Mouse (Mus musculus): ENCODE results near the gene Adm2. TPM values are rescaled to one million over a fixed set of nuclear protein-coding genes. Genes with fewer than 3 reads are reported as not detected.

Adm2 gene
- polyA plus RNA-seq, 1 experiment from 2014 or later: 0.19 TPM

DNA sequence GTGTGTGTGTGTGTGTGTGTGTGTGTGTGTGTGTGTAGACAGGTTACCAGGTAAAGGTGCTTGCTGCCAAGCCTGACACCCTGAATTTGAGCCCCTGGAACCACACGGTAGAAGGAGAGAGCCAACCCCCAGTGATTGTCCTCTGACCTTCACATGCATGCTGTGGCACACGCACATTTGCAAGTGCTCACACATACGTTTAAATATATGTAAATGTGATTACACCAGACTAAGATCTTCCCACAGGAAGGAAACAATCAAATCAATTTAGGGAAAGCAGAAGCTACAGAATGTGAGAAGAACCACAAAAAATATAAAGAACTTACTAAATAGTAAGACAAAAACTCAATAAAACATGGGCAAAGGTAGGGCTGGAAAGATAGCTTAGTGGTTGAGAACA is 17.6 kb downstream of the Adm2 start:
- no peaks in the 10 kb centered on the region for H3K4me1 ChIP-seq (replicated peaks)
- no peak for ATAC-seq (replicated peaks; ENCODE audit: insufficient number of reproducible peaks, insufficient read depth, low FRiP score, low read depth)
- no peak overlapping the region for H3K27ac ChIP-seq
- no peak overlapping the region for H3K4me2 ChIP-seq
- no peak overlapping the region for H3K4me3 ChIP-seq
- H3K27me3 ChIP-seq: no peaks in the 10 kb centered on the region
- no peaks in the 10 kb centered on the region for H3K36me3 ChIP-seq
- no peak overlapping the region for H3K9ac ChIP-seq
- no peaks in the 10 kb centered on the region for H3K9me3 ChIP-seq (replicated peaks)
- WGBS: 70% methylated on average over 3 of the region's 3 CpGs

DNA sequence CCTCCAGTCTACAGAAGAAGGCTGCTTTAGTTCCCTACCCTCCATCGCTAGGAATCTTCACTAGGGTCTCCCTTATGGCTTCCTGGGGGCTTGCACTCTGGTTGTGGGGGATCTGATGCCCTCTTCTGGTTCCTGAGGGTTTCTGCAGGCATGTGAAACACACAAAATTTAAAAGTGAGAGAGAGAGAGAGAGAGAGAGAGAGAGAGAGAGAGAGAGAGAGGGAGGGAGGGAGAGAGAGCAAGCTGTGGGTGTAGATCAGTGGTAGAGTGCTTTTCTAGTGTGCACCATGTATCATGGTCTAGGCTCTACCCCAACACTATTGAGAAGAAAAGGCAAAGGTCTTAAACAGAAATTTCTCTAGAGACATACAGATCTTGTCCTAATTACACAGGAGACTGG is 19.2 kb downstream of the Adm2 start:
- Histone ChIP-seq H3K4me3 (no peak overlapping the region), H3K27ac (no peak overlapping the region), H3K9ac (no peak overlapping the region), H3K27me3 (no peaks in the 10 kb centered on the region), H3K36me3 (no peaks in the 10 kb centered on the region), H3K9me3 (replicated peaks) (no peaks in the 10 kb centered on the region), H3K4me2 (no peak overlapping the region), H3K4me1 (replicated peaks) (no peaks in the 10 kb centered on the region)
- 44% methylated on average over 1 of the region's 1 CpGs for WGBS
- no peak for ATAC-seq (replicated peaks; ENCODE audit: insufficient number of reproducible peaks, insufficient read depth, low FRiP score, low read depth)

- ATAC-seq (replicated peaks; ENCODE audit: insufficient number of reproducible peaks, insufficient read depth, low FRiP score, low read depth): no peak
- no peaks in the 10 kb centered on the region for H3K9me3 ChIP-seq (replicated peaks)
- H3K27ac ChIP-seq: no peak overlapping the region
- H3K9ac ChIP-seq: no peak overlapping the region
- no peak overlapping the region for H3K4me2 ChIP-seq
- H3K4me3 ChIP-seq: no peak overlapping the region
- no peaks in the 10 kb centered on the region for H3K36me3 ChIP-seq
- H3K27me3 ChIP-seq: no peaks in the 10 kb centered on the region
- 76% methylated on average over 3 of the region's 3 CpGs for WGBS
- H3K4me1 ChIP-seq (replicated peaks): no peaks in the 10 kb centered on the region
These were observed 20.8 kb downstream of the Adm2 start for GRCm38 (mm10) chr15:89343325-89343724.

GRCm38 (mm10) chr15:89350447-89350846 is 27.9 kb downstream of the Adm2 start:
- peaks cover 14% of the 10 kb centered on the region for H3K4me1 ChIP-seq (replicated peaks)
- no peak overlapping the region for H3K4me2 ChIP-seq
- no peaks in the 10 kb centered on the region for H3K27me3 ChIP-seq
- no peaks in the 10 kb centered on the region for H3K9me3 ChIP-seq (replicated peaks)
- H3K4me3 ChIP-seq: no peak overlapping the region
- WGBS: 78% methylated on average over 5 of the region's 5 CpGs
- no peak overlapping the region for H3K9ac ChIP-seq
- H3K36me3 ChIP-seq: peaks cover 36% of the 10 kb centered on the region
- H3K27ac ChIP-seq: peak overlapping the region; percentile 34; the same call in 1 of the 2 replicates
- ATAC-seq (replicated peaks; ENCODE audit: insufficient number of reproducible peaks, insufficient read depth, low FRiP score, low read depth): no peak

GRCm38 (mm10) chr15:89351302-89351701 is 28.8 kb downstream of the Adm2 start:
- Histone ChIP-seq H3K4me3 (no peak overlapping the region), H3K4me1 (replicated peaks) (peaks cover 15% of the 10 kb centered on the region), H3K9ac (no peak overlapping the region), H3K27ac (0 out of 2 replicates have a peak overlapping the region, but pooled peaks have one; percentile 34), H3K36me3 (peaks cover 36% of the 10 kb centered on the region), H3K27me3 (no peaks in the 10 kb centered on the region), H3K4me2 (no peak overlapping the region), H3K9me3 (replicated peaks) (no peaks in the 10 kb centered on the region)
- no peak for ATAC-seq (replicated peaks; ENCODE audit: insufficient number of reproducible peaks, insufficient read depth, low FRiP score, low read depth)
- 74% methylated on average over 15 of the region's 15 CpGs for WGBS

DNA sequence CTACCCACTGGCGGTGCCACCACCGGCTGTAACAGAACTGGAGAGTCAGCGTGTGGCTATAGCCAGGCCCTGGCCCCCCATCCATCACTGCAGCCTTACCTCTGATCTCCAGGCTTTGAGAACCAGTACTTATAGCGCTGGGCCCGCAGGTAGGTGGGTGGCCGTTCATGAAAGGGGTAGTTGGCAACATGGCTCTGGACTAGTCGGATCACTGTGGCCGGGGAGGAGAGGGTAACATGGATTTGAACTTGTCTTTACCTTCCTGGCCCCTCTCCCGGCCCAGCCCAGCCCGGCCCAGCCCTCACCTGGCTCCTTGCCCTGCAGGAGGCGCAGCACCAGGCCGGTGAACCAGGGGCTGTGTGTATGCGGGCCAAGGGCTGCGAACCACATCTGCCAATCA is 29.5 kb downstream of the Adm2 start:
- Histone ChIP-seq H3K27me3 (no peaks in the 10 kb centered on the region), H3K4me2 (no peak overlapping the region), H3K4me3 (no peak overlapping the region), H3K9ac (no peak overlapping the region), H3K27ac (no peak overlapping the region), H3K4me1 (replicated peaks) (peaks cover 22% of the 10 kb centered on the region), H3K9me3 (replicated peaks) (no peaks in the 10 kb centered on the region), H3K36me3 (peaks cover 36% of the 10 kb centered on the region)
- ATAC-seq (replicated peaks; ENCODE audit: insufficient number of reproducible peaks, insufficient read depth, low FRiP score, low read depth): no peak
- WGBS: 93% methylated on average over 14 of the region's 14 CpGs

DNA sequence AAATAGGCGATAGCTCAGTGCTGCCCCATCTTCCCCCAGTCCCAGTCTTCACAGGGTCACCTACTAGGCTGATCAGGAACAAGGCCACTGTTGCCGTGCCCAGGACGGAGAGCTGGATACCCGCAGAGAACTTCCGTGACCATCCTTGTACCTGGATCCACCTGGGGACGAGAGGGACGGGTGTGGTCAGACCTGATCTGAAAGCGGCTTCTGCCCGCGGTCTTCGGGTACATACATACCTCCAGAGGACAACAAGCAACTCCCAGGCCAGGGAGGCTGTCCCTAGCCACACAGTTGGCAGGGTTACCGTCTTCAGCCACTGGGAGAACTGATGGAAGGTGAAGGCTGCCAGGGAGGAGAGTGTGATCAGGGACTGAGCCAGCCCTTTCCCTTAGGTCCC is 30.3 kb downstream of the Adm2 start:
- H3K36me3 ChIP-seq: peaks cover 36% of the 10 kb centered on the region
- no peak overlapping the region for H3K4me3 ChIP-seq
- H3K27me3 ChIP-seq: no peaks in the 10 kb centered on the region
- ATAC-seq (replicated peaks; ENCODE audit: insufficient number of reproducible peaks, insufficient read depth, low FRiP score, low read depth): no peak
- H3K9ac ChIP-seq: no peak overlapping the region
- no peak overlapping the region for H3K27ac ChIP-seq
- no peak overlapping the region for H3K4me2 ChIP-seq
- no peaks in the 10 kb centered on the region for H3K9me3 ChIP-seq (replicated peaks)
- WGBS: 94% methylated on average over 12 of the region's 12 CpGs
- peaks cover 29% of the 10 kb centered on the region for H3K4me1 ChIP-seq (replicated peaks)

- Histone ChIP-seq H3K4me3 (no peak overlapping the region), H3K4me2 (peak overlapping the region; percentile 69), H3K36me3 (peaks cover 36% of the 10 kb centered on the region), H3K9me3 (replicated peaks) (no peaks in the 10 kb centered on the region), H3K27me3 (no peaks in the 10 kb centered on the region), H3K27ac (no peak overlapping the region), H3K4me1 (replicated peaks) (peaks cover 37% of the 10 kb centered on the region), H3K9ac (no peak overlapping the region)
- ATAC-seq (replicated peaks; ENCODE audit: insufficient number of reproducible peaks, insufficient read depth, low FRiP score, low read depth): no peak
- 95% methylated on average over 16 of the region's 16 CpGs for WGBS
These were observed 31.3 kb downstream of the Adm2 start for GRCm38 (mm10) chr15:89353837-89354236.

- WGBS: 73% methylated on average over 7 of the region's 7 CpGs
- Histone ChIP-seq H3K36me3 (peaks cover 36% of the 10 kb centered on the region), H3K4me3 (peak overlapping the region; percentile 86), H3K9ac (peak overlapping the region; percentile 91), H3K4me2 (peak overlapping the region; percentile 69), H3K27me3 (no peaks in the 10 kb centered on the region), H3K4me1 (replicated peaks) (peaks cover 42% of the 10 kb centered on the region), H3K27ac (no peak overlapping the region), H3K9me3 (replicated peaks) (no peaks in the 10 kb centered on the region)
- ATAC-seq (replicated peaks; ENCODE audit: insufficient number of reproducible peaks, insufficient read depth, low FRiP score, low read depth): no peak
These were observed 31.9 kb downstream of the Adm2 start for GRCm38 (mm10) chr15:89354455-89354854.

- ATAC-seq (replicated peaks; ENCODE audit: insufficient number of reproducible peaks, insufficient read depth, low FRiP score, low read depth): peak; percentile 91
- under 1% methylated on average over 64 of the region's 64 CpGs for WGBS
- Histone ChIP-seq H3K36me3 (peaks cover 35% of the 10 kb centered on the region), H3K9me3 (replicated peaks) (no peaks in the 10 kb centered on the region), H3K4me3 (peak within 1 kb of the TSS; percentile 86), H3K4me1 (replicated peaks) (peaks cover 42% of the 10 kb centered on the region), H3K27me3 (no peaks in the 10 kb centered on the region), H3K27ac (peak within 1 kb of the TSS; percentile 87), H3K4me2 (peak within 1 kb of the TSS; percentile 69), H3K9ac (peak within 1 kb of the TSS; percentile 91)
These were observed 33.0 kb downstream of the Adm2 start, which contains the start of the genes Lmf2 and Ncaph2 for GRCm38 (mm10) chr15:89355241-89356187. Gene Lmf2, minus strand, starts transcription at chr15:89355659. Gene Ncaph2, plus strand, starts transcription at chr15:89355719.

GRCm38 (mm10) chr15:89356372-89356771 is 33.9 kb downstream of the Adm2 start:
- H3K36me3 ChIP-seq: peaks cover 34% of the 10 kb centered on the region
- peaks cover 42% of the 10 kb centered on the region for H3K4me1 ChIP-seq (replicated peaks)
- no peaks in the 10 kb centered on the region for H3K27me3 ChIP-seq
- under 1% methylated on average over 15 of the region's 15 CpGs for WGBS
- H3K27ac ChIP-seq: peak overlapping the region; percentile 87
- peak overlapping the region; percentile 69 for H3K4me2 ChIP-seq
- H3K9me3 ChIP-seq (replicated peaks): no peaks in the 10 kb centered on the region
- H3K4me3 ChIP-seq: peak overlapping the region; percentile 86
- ATAC-seq (replicated peaks; ENCODE audit: insufficient number of reproducible peaks, insufficient read depth, low FRiP score, low read depth): peak; percentile 40; the same call in 1 of the 2 replicates
- H3K9ac ChIP-seq: peak overlapping the region; percentile 91

Measured in heart, embryonic 15.5 days (tissue).